Mouse (Mus musculus) ES-E14 (cell line): Measurements from ENCODE around the gene Isy1.

Source experiments
- CHD2 ChIP-seq: IDR thresholded peaks from 2 replicates; pipeline ENCODE4 v1.6.1; 2014; ENCODE audit warnings: mild to moderate bottlenecking, low read depth, low read length, inconsistent platforms
- HCFC1 ChIP-seq: IDR thresholded peaks from 2 replicates; pipeline ENCODE4 v1.6.1; 2012; ENCODE audit warnings: low read length, inconsistent platforms, borderline replicate concordance; ENCODE audit not compliant: insufficient read depth
- MAFK ChIP-seq: IDR thresholded peaks from 2 replicates; pipeline ENCODE4 v1.6.1; 2014; ENCODE audit warnings: mild to moderate bottlenecking, low read depth, low read length, inconsistent platforms; ENCODE audit not compliant: insufficient read depth
- ZC3H11A ChIP-seq: IDR thresholded peaks from 2 replicates; pipeline ENCODE4 v1.6.1; 2012; ENCODE audit warnings: low read depth, mild to moderate bottlenecking, inconsistent platforms, low read length, borderline replicate concordance
- ZNF384 ChIP-seq: IDR thresholded peaks from 2 replicates; pipeline ENCODE4 v1.6.1; 2012; ENCODE audit warnings: low read depth, low read length, inconsistent platforms

GRCm38 (mm10) chr6:87866211-87866610 is 27.6 kb upstream of the Isy1 start:
- no peak for TF ChIP-seq MAFK
- TF ChIP-seq CHD2 = no peak
- TF ChIP-seq HCFC1 = no peak
- no peak for TF ChIP-seq ZC3H11A
- no peak for TF ChIP-seq ZNF384
